Mouse (Mus musculus): Measurements from ENCODE around the gene Gja1.

DNA sequence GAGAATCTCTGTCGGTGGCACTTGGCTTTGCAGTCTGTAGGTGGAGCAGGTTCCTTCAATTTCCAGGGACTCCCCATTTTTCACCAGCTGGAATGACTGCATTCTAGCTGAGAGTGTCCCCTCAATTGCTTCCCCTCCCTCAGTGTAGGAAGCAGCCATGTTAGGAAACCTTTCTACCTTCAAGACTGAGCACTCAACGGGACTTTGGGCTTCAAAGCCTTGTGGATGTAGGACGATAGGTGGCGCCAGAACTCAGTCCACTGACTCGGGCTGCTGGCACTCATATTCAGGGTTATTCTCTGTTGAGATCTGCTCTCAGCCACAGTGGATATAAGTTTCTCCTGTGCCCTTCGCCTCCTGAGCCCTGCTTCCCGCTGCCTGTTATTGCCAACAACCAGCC is 8.1 kb upstream of the Gja1 start:
- TF ChIP-seq MAX (IDR thresholded peaks at IDR 0.05; ENCODE audit: low read depth) = no peak
- no peak for TF ChIP-seq USF1 (IDR thresholded peaks at IDR 0.05; ENCODE audit: low read depth)
- TF ChIP-seq POLR2AphosphoS2 (IDR thresholded peaks at IDR 0.05; ENCODE audit: insufficient read length, low read depth) = no peak
- TF ChIP-seq POLR2A (IDR thresholded peaks at IDR 0.05; ENCODE audit: insufficient read length, low read depth) = no peak

Measured in myocyte (in vitro differentiated cells).